Mouse (Mus musculus): Measurements from ENCODE around the gene Gm42372. TPM values are rescaled to one million over a fixed set of nuclear protein-coding genes. Genes with fewer than 3 reads are reported as not detected.
A peak's percentile ranks its signal among the peaks of the same experiment; 100 is the strongest.

Gene Gm42372
- total RNA-seq, 2 experiments from 2014 or later: 59.7 to 61.7 TPM

DNA sequence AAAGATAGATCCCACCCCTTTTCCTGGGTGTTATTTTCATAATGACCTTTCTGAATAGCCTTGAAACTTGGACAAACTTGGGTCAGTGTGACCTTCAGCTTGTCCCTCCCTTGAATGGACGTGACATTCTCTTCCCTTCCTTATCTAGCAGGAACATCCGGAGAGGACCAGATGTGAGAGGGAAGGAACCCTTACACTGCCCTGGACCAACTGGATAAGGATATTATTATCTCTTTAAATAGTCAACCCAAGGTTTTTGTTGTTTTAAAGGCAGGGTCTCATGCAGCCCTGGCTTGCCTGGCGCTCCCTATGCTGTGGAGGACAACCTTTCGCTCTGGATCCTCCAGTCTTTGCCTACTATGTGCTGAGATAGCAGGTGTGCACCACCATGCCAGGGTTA lies 16.3 kb downstream of the Gm42372 start:
- no peak for DNase-seq (ENCODE audit: low spot score in 2 of 2)
- intact Hi-C loops (cut with DNase I): loop anchor here (1.0 kb wide), 1 partner anchor 48 kb away; no protein-coding TSS in a partner anchor

DNA sequence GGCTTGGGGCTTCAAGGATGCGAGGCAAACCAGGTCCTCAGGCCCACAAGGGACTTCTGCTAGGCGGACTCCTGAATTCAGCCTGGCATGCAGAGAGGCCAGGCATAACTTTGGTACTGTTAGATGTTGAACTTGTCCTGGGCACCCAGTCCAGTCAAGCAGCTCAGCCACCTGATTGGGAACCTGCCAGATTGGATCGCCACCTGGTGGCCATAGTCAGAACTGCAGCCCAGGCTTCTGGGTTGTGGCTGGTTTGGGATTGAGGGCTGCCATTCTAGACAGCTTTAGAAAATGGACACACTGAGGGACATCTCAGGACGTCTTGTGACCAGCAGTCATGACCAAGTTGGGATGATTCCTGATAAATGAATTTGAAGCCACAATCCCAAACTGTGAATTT lies 16.8 kb downstream of the Gm42372 start:
- peak; percentile 80 to 85 for DNase-seq (ENCODE audit: low spot score in 2 of 2)
- intact Hi-C loops (cut with DNase I): loop anchor here (1.0 kb wide), 1 partner anchor 48 kb away; no protein-coding TSS in a partner anchor

DNA sequence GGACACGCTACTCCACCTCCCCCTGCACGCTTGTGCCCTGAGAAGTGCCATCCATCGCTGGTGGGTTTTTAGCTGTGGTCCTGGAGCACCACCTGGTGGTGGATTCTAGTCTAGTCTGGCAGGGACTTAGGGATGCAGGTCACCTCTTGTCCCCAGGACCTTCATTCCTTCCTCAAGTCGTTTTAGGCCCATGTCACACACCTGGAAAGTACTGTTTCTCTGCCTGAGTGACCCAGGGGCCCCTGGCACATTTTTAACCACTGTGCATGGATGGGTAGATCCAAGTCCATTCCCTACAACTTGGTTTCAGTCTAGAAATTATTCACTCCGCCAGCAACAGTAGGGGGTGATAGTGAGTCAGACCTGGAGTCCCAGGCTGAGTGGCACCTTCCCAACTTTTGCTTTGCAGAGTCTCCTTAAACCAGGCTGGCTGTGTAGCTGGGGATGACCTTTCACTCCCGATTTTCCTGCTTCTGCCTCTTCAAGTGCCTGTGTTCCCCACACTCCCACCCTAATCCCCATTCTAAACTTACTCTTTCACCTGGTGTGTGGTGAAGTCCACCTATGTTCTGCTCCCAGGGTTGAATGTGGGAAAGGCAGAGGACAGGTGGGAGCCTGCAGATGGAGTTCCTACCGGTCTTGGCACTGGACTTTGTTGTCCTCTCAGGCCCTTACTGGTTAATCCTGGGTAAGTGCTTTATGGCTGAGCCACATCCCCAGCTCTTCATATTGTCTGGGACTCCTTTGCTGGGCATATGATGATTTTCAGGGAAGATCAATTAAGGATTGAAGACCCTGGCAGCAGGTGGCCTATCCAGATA lies 19.7 kb downstream of the Gm42372 start:
- intact Hi-C loops (cut with DNase I): loop anchor here (1.0 kb wide), 1 partner anchor 70 kb away; no protein-coding TSS in a partner anchor
- peak; percentile 73 to 84 for DNase-seq (ENCODE audit: low spot score in 2 of 2)

DNA sequence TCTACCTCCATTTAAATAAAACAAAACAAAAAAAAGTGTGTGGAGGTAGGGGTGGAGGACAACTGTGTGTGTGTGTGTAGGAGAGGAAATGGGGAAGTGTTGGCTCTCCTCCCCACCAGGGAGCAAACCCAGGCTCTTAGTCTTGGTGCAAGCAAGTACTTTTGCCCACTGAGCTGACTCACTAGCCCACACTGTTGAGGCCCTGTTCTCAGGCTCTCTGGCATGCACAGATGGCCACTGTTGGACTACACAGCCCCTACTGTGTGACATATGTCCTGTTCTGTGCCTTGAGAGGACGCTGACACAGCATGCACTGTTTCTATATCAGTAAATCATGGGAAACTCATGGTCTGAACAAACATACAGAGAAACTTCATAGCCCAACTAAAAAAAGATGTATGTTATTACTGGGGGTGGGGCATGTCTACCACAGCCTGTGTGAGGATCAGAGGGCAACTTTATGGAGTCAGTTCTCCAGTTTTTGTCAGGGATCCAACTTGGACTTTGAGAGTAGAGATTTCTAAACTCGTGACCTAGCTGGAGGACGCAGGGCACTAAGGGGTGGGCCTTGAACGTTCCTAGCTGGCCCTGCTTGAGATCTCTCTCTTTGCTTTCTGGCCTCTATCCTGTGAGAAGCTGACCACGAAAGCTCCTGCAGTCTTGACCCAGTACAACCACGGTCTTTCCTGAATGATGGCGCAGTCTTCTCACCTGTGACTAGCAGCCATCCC lies 20.5 kb downstream of the Gm42372 start:
- intact Hi-C loops (cut with DNase I): no loop called here

DNA sequence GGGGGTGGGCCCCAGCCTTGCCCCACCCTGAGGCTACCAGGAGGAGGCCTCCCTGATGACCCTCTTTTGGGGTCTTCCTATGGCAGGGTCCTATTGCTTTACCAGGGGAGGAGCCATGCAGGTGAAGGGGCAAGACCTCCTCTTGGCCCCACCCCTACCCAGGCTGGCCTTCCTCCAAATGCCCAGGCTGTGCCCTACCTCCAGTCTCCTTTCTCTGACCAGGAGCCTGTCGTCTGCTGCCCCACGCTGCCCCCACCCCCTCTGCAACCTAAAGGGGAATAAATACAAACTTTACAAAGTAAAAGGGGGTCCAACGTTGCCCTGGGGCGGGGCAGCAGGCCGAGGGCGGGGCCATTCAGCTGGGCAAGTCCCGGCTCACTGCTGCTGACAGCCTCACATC lies 21.8 kb downstream of the Gm42372 start:
- no peak for DNase-seq (ENCODE audit: low spot score in 2 of 2)
- intact Hi-C loops (cut with DNase I): no loop called here

More for the DNA sequence above, 20.5 kb downstream of the Gm42372 start:
- no peak for DNase-seq (ENCODE audit: low spot score in 2 of 2)

DNA sequence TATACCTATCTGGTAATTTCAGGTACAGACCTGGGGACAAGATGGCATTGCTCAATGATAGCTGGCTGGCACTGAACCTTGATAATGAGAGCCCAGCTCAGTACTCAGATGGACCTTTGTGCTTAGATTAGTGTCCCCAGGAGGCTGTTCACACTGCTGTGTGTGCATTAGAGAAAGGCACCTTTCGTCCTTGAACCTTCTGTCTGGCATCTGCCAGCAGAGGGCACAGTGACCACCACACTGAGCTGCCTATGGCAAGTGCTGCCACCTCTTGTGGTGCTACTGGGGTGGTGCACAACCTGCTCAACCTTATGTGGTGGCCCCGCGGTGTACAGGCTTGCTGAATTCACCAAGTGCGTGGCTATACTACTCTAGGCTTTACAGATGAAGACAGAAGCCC lies 24.4 kb downstream of the Gm42372 start:
- intact Hi-C loops (cut with DNase I): no loop called here
- DNase-seq (ENCODE audit: low spot score in 2 of 2): no peak

DNA sequence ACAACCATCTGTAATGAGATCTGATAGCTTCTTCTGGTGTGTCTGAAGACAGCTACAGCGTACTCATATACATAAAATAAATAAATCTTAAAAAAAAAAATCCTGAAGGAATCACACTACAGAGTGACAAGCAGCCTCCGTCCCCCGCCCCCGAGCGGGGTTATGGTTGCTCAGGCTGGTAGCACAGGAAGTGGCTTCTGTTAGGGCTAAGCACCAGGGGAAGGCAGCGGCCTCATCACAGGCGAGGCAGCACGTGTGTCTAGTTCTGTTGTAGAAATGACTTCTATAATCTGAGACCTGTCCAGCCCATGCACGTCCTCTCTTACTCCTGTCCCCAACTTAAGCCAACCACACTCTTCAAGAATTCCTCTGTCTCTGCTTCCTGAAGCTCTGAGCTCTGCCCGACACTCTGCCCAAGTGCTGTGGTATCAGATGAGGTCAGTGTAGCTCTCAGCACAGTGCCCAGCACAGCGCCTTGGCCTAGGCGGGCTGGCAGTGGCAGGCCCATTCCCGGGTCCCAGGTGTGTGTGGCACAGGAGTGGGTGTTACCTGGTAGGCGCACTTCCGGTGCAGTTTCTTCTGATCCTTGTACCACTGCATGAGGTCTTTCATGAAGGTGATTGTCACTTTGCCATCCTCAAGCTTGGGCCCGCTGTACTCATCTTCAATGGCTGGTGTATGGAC lies 26.6 kb downstream of the Gm42372 start:
- intact Hi-C loops (cut with DNase I): loop anchor here (5.0 kb wide), 1 partner anchor 53 kb away; the partner anchor contains the start of gene Hif3a
- DNase-seq (ENCODE audit: low spot score in 2 of 2): no peak

DNA sequence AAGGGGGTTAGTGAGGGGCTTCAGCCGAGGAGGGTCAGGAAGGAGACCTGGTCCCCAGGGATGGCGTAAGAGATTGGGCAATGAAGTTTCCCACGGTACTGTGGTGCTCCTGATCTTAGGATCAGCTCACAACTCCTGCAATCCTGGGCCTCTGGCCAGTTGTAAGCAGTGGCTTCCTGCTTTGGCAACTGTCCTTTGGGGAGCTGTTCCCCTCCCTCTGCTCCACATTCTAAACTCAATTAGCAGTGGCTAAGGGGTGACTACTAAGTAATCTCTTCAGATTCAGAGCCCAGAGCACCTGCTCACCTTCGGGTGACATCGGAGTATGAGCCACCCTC lies 27.1 kb downstream of the Gm42372 start:
- intact Hi-C loops (cut with DNase I): loop anchor here (5.0 kb wide), 1 partner anchor 52 kb away; the partner anchor contains the start of gene Hif3a
- no peak for DNase-seq (ENCODE audit: low spot score in 2 of 2)

DNA sequence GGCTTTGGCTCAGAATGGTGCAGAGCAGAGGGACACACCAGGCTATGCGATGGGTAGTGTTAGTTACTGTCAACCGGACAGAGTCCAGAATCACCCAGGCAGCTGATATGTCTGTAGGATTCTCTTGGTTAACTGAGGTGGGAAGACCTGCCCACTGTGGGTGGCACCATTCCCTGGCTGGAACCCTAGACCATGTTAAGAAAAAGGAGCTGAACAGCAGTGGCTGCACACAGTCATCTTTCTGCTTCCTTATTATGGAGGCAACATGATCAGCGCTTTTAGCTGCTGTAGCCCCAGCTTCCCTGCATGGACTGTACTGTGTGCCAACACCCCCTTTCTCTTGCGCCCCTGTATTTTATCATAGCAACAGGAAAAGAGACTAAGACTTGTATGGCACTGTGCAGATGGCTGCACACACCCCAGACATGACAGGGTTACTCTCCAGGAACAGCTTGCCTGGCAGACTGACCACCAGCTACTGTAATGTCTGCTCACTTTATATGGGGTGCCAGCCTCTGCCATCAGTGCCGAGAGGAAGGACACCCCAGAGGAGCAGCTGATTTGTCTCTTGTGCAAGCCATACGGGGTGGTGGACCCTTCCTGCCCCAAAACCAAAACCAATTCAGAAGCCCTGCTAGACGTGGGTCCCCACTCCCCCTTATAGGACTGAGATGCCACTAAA lies 29.2 kb downstream of the Gm42372 start:
- intact Hi-C loops (cut with DNase I): loop anchor here (5.0 kb wide), 1 partner anchor 50 kb away; the partner anchor contains the start of gene Hif3a
- no peak for DNase-seq (ENCODE audit: low spot score in 2 of 2)

DNA sequence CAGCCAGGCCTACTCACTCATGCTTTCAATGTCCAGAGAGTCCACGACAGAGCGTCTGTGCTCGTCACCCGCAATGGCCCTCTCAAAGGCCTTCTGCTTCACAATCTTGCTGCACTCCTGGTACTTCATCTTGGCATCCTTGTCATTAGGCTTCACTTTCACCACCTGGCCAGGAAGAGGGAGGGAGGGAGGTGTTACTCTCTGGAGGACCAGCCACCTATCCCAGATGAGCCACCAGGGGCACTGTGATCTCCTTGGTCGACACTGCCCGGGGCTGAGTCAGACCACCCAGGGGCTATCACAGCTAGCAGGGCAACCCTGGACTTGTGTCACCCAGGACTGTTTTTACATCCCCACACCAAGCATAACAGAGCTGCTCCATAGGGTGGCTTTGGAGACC lies 32.5 kb downstream of the Gm42372 start:
- intact Hi-C loops (cut with DNase I): no loop called here
- no peak for DNase-seq (ENCODE audit: low spot score in 2 of 2)

DNA sequence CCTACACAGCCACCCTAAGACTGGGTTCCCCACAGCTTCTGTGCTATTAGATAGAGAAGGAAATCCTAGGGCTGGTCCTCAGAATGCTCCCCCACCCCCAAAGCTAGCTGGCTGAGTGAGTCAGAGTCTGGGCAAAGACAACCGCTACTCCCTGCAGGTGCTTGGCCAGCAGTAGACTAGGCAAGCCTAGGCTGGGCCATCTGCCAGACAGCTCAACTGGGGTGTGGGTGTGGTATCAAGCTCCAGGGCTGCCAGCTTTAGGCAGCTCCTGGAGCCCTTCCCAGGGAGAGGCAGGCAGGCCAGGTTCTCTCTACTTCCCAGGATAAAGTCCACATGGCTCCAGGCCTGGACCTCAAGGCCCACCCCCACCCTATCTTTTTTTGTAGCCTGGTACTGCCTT lies 34.1 kb downstream of the Gm42372 start:
- intact Hi-C loops (cut with DNase I): no loop called here
- DNase-seq (ENCODE audit: low spot score in 2 of 2): peak; percentile 94 to 95

DNA sequence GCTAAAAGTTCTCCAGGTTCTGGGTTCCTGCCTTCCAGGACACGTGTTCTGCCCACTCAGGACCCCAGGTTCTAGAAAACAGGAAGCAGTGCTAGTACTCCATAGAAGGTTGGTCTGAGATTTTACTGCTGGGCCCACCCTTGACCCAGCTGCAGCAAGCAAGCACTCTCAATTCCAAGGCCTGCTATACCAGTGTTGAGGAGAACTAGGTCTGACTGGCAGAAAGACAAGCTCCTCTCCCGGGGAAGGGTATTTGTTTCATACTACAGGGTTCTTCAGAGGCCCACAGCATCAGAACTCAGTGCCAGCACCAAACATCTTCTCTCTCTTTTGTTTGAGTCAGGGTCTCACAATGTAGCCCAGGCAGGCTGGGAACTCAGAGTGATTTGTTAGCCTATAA lies 35.0 kb downstream of the Gm42372 start:
- intact Hi-C loops (cut with DNase I): no loop called here
- DNase-seq (ENCODE audit: low spot score in 2 of 2): no peak

DNA sequence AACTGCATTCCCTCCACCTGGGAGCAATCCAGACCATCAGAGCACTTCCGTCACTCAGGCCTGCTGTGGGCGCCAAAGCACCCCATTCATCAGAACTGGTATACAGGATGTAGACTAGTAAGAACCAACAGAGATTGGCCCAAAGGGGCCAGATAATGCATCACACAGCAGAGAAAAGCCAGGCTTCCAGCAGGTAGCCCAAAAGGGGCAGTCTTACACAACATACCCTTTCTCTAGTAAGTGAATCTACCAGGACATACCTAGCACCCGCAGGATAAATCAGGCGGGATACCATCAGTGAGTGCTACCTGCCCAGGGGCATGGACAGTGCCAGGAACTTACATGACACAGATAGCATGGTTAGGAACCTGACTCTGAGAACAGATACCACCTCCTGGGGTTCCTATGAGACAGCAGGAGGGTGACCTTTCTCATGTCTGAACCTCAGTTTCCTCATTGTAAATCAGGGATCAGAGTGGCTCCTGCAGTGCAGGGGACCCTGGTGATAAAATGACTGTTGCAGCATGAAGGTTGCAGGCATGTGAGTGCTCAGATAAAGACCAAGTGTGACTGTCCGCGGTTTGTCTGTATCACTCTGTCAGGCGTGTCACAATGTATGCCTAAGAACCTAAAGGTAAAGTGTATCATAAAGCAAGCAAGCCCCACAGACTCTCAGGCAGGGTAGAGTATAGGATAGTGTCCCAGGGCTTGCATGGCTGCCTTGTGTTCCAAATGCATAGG lies 36.7 kb downstream of the Gm42372 start:
- intact Hi-C loops (cut with DNase I): no loop called here
- DNase-seq (ENCODE audit: low spot score in 2 of 2): no peak

DNA sequence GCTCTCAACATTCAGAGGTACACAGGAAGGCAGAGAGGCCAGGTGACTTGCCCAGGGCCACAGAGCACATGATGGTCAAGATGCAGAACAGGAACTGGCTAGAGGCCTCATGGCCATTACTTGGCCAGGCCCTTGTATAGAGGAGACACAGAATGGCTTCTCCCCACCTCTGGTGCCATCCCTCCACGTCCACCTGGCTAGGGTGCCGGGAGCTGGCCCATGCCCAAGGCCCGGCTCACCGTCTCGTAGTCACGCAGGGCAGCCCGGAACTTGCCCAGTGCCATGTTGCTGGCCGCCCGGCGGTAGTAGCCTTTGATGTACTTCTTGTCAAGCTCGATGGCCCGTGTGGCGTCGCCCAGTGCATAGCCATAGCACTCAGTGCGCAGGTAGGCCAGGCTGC lies 39.3 kb downstream of the Gm42372 start:
- no peak for DNase-seq (ENCODE audit: low spot score in 2 of 2)
- intact Hi-C loops (cut with DNase I): no loop called here

DNA sequence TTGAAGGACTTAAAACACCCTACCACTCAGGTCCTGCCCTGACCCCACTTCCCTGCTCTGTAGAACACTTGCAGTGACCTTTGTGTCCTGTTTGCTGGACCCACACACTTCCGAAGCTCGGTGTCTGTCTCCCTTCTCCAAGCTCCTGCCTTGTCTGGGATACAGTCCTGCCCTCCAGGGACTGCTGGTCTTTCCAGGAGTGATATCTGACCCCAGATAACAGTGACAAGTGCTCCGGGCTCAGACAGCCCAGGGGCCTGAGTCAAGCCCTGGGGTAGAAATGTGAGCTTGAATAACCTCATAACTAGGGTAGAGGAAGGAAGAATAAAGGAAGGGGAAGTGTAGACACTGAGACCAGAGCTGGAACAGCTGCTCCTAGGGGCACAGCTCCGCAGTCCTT lies 40.8 kb downstream of the Gm42372 start:
- intact Hi-C loops (cut with DNase I): no loop called here
- DNase-seq (ENCODE audit: low spot score in 2 of 2): no peak

DNA sequence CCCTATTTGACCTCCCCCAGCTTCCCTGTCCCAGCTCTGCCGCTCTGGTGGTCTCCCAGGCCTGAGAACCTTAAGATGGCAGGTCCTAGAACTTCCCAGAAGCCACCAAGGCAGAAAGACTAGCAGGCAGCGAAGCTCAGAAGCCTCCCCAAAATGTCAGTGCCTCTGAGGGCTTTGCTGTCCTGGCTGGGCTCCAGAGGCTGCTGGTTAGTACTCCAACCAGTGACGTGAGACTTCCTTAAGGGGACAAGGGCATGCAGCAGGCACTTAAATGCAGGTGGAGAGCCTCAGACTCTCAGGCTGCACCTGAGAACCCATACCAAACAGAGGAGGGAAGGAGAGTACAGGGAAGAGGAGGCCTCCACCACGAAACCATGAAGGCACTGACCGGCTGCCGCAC lies 41.3 kb downstream of the Gm42372 start:
- intact Hi-C loops (cut with DNase I): no loop called here
- DNase-seq (ENCODE audit: low spot score in 2 of 2): no peak

DNA sequence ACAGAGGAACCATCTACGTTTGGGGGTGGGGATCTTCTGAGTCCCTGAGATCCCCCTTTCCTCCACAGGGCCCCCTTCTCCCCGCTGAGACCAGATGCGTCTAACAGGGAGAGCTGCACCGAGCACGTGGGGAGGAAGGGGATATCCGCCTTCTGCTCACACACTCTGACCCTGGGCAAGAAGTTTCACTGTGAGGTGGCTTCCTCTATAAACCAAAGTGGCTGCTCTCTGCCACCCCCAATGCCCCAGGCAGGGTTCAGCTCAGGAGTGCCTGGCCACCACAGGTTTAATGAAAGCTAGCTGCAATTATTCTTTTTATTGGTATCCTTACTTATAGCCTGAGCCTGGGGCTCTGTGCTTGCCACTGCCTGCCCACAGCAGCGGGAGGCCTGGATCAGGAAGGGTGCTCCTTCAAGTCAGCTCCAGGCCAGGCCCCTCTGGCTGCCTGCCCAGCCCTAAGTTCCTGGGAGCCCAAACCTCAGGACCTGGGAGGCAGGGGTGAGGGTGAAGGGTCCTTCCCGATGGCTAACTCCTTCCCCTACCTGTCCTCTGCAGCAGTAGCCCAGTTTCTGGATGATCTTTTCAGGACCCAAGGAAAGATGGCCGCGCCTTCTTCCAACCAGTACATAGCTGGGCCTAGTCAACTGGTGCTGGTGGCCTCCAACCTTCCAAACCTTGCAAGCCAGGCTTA lies 42.1 kb downstream of the Gm42372 start:
- intact Hi-C loops (cut with DNase I): no loop called here
- no peak for DNase-seq (ENCODE audit: low spot score in 2 of 2)

DNA sequence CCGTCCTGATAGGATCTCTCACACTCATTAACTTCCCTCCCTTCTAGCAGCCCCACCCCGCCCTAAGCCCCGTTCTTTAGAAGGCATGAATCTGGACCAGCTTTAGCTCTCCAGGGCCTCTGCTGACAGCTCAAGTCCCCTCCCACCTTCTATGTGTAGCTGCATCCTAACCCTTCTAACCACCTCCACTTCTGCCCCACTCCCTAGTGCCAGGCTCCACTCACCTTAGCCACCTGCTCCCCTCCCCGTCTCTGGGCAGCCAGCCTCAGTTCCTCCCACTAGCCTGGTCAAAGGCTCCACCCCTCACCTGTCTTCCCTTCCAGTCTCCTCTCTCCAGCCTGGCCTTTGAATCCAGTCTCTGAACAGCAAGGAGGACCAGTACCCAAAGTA lies 42.6 kb downstream of the Gm42372 start:
- intact Hi-C loops (cut with DNase I): no loop called here

More for the DNA sequence above, 42.6 kb downstream of the Gm42372 start:
- no peak for DNase-seq (ENCODE audit: low spot score in 2 of 2)
